Mouse (Mus musculus) kidney, postnatal 4 days (tissue): Measurements from ENCODE around the gene Rac1.

ENCODE experiments used
- DNase-seq, 2 experiments: peaks; one replicate each; pipeline ENCODE4 v3.0.0; 2021; ENCODE audit warnings: mixed read lengths in 2 of 2

The Rac1 gene

DNA sequence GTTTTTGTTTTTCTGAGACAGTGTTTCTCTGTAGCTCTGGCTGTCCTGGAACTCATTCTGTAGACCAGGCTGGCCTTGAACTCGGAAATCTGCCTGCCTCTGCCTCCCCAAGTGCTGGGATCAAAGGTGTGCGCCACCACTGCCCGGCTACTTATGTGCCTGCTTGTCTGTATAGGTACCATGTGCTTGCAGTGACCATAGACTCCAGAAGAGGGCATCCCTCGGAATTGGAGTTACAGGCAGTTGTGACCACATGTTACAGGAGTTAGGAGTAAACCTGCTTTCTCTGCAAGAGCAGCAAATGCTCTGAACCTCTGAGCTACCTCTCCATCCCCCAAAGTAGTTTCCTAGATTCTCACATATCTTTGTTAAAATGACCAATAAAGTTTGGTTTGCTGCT is 36.1 kb downstream of the Rac1 start:
- DNase-seq, result no peak

DNA sequence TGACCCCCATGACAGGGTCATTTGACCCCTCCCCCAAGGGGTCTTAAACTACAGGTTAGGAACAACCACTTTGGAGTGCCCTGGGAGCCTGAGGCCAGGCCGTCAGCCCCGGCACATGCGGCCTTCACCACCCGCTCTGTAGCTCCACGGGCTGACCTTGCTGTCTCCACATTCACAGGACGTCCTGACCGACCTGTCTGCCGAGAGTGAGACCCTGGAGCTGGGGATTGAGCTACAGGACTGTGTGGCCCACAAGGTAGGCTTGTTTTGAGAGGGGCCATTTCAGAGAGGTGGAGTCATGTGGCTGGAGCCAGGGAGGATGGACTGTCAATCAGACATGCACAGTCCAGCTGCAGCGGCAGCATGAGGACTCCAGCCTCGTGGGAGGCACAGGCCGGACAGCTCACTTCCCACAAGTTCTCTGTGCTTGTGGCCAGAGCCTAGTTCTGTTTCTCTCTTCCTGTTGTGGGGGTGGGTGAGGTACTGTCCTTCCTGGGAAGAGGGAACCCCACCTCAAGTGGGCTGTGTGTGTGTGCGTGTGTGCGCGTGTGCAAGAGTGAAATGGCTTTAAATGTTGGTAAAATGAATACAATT is 38.0 kb downstream of the Rac1 start:
- peak in 1 of 2 experiments; percentile 31 for DNase-seq

DNA sequence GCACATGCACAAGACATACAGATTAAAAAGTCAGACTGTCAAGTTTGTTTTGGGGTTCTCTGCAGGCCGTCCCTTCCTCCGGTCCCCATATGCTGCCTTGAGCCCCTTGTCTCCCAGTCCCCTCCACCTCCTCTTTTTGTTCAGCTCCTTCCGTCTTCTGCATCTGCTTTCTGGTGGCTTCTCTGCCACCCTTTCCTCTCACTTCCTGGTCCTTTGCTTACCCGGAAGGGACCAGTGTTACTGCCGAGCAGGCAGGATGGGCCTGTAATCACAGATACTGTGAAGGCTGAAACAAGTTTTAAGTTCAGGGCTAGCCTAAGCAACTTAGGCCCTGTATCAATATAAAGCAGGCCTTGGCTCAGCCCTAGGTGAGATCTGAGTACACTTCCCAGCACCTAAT is 39.8 kb downstream of the Rac1 start:
- no peak for DNase-seq

DNA sequence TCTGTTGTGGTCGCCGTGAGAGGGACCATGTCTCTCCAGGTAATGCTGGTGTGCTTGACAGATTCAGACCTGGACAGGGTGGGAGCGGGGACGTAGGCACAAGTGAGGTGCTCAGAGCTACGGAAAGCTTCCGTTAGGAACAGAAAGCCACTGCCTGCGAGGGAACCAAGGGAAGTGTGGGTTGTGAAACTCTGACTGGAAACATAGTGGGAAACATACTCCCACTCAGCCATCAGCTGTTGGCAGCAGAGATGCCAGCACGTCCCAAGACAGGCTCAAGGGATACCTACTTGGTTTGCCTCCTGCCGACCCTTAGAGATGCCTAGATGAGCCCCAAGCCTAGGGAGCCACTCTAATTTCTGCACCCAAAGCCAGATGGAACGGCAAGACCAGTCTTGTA is 40.6 kb downstream of the Rac1 start:
- no peak for DNase-seq

DNA sequence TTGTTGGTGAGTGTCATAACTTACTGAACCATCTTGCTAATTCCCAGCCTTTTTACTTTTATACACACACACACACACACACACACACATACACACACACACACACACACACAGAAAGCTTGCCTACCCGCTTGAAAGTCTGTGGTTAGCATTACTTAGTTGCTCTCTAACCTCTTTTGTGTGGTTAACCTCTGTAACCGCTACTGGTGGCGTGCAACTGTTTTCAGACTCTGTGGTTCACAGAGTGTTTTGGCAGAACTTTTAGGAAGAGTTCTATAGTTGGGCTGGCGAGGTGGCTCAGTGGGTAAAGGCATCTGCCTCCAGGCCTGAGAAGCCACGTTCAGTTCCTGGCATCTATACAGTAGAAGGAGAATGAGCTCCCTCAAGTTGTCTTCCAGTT is 42.9 kb downstream of the Rac1 start:
- DNase-seq, result no peak

DNA sequence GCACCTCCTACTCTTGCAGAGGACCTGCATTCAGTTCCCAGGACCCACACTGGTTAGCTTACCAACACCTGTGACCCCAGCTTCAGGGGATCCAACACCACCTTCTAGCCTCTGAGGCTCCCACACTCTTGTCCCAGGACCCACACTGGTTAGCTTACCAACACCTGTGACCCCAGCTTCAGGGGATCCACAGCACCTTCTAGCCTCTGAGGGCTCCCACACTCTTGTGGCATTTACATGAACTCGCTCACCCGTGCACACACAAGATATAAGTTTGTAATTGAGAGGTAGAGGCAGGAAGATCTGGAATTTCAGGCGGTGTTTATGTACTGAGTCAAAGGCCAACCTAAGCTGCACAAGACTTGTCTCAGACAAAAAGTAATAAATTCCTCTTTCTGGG is 49.9 kb downstream of the Rac1 start:
- DNase-seq, result no peak

DNA sequence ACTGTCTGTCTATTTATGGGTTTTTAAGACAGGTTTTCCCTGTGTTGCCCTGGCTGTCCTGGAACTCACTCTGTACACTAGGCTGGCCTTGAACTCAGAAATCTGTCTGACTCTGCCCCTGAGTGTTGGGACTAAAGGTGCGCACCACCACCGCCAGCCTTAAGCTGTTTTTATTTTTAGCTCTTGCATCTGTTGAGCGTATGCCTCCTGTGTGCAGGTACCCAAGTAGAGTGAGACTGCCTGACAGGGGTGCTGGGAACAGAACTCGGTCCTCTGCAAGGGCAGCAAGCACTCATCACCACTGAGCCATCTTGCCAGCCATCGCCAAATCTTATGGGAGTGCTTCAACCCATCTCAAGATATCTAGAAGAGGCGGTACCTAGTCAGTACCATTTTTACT is 51.8 kb downstream of the Rac1 start:
- no peak for DNase-seq

DNA sequence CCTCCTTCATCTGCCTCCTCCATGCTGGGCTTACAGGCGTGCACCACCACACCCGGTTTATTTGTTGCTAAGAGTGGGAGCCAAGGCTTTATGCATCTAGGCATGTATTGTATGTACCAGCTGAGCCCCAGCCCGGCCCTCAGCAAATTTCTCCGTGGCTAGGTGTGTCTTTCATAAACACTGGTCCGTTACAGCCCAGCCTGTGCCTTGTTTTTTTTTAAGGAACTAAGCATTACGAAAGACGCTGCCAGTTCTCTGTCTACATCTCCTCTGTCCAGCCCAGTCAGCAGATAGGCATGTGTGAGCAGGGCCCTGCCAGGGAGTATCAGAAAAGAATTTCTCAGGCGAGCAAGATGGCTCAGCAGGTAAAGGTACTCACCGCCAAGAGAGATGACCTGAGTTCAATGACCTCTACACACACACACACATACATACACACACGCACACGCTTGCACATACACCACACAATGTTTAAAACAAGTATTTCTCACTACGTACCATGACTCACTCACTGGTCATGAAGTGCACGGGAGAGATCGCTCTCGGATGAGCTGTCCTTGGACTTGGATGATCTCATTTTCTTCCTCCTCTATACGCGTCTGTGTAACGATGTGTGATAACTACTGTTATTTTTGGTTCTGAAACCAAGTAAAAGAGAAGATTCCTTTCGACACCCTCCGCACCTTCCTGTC is 52.5 kb downstream of the Rac1 start:
- no peak for DNase-seq

DNA sequence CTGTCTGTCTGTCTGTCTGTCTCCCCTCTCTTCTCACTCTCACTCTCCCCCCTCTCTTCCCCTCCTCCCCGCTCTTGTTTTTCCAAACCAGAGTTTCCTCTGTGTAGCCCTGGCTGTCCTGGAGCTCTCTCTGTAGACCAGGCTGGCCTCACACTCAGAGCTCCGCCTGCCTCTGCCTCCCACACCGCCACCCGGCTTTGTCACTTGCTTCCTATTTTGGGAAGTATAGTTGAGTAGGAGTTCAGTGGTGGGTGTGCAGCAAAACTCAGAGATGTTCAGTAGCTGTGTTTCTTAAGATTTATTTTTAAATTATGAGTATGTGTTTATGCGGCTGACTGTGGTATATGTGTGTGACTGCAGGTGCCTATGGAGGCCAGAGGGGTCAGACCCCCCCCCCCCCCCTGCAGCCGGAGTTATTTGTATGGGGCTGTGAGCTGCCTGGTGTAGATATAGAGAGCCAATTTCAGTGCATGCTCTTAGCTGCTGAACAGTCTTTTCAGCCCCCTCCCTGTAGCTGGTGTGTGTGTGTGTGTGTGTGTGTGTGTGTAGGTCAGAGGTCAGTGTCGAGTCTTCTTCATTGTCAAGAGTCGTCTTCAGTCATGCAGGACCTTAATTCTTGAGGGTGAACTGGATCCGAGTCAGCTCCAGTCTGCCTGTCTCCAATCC is 55.8 kb downstream of the Rac1 start:
- no peak for DNase-seq

DNA sequence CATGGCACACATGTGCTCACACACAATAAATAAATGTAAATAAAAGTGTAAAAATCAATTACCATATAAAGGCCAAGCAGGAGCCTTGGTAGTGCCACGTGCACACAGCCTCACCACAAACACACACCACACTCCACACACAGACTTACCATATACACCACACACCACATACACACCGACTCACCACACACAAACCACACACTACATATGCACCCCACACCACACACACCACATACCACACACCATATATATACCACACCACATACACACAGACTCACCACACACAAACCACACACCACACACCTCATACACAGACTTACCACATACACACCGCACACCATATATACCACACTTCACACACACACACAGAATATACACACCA is 56.7 kb downstream of the Rac1 start:
- no peak for DNase-seq

DNA sequence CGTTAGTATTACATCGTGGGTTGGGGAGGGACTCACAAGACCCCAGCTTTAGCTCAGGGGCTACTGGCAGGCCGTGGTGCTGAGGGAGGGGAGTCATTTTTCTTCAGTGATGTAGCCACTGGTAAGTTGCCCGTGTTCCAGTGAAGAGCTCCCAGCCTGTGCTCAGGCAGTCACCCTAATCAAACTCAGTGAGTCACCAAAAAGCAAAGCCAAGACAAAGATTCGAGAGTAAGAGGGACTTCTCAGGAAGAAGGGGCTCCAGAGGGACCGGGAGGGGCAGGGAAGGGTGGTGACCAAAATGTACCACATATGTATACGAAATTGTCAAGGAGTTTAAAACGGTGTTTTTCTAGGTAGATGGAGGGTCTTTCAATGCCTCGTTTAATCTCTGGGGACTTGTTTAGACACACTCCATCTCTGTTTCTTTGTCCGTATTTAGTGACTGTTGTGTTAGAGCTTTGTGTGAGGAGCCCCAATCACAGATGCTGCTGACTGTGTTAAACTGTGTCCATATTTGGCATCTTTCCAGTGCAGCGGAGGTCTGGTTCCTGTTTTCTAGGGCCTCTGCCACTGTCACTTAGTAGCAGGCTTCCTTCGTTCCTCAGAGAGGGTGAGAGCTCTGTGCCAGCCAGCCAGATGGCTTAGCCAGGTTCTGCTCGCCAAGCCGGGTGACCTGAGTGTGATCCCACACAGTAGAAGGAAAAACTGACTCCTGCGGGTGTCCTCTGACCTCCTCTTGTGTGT is 57.2 kb downstream of the Rac1 start:
- DNase-seq, result peak; percentile 9 to 45

DNA sequence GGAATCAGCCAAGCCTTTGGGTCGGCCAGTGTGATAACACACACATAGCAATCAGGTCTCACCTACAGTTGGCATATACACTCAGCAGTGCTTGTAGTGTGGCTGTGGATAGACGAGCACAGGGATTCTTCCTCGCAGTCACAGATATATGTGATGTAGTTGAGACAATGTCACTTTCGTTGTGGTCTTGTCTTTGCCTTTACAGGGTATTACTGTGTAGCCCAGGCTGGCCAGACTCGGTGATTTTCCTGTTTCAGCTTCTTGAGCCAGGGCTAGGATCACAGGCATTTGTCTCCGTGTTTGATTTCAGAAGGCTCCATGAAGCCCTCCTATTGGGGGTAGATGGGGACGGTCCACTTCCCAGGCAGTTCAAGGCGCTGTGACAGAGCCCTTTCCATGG is 58.2 kb downstream of the Rac1 start:
- DNase-seq, result no peak

DNA sequence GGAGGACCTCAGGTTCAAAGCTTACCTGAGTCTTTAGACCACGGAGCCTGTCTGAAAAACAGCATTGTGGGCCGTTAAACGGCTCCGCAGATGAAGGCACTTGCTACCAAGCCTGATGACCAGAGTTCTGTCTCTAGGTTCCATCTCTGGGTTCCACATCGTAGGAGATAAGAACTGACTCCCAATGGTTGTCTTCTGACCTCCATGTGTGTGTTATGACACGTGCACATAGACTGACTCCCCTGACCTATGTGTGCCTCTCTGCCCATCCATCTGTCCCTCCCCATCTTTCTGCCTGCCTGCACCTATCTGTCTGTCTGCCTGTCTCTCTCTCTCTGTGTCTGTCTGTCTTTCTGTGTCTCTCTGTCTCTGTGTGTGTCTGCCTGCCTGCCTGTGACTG is 59.9 kb downstream of the Rac1 start:
- no peak for DNase-seq

DNA sequence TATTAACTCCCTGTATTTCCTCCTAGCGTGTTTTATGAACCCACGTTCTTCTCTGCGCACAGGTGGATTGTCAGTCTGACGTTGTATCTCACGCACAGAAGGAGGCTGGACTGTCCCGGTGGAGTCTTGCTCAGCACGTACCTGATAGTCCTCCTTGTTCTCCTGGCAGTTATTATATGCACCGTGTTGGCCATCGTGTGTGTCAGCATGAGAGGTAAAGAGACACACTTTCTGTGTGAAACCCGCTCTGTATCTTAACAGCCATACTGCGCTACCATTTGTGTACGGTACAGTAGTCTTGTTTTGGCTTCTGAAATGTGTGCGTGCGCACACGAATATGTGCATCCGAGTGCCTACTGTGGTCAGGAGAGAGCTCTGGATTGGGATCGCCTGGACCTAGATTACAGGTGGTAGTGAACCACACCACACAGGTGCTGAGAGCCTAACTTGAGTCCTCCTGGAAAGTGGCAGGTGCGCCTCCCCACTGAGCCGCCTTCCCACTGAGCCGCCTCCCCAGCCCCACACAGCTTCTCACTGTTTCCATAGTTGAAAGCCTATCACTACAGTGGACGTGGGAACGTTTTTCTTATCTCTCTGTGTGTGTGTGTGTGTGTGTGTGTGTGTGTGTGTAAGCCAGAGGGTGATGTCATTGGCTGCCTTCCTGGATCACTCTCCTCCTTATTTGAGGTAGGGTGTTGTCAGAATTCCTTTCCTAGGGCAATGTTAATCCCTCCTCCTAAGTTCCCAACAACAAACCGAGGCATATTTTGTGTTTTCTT is 60.8 kb downstream of the Rac1 start:
- no peak for DNase-seq

DNA sequence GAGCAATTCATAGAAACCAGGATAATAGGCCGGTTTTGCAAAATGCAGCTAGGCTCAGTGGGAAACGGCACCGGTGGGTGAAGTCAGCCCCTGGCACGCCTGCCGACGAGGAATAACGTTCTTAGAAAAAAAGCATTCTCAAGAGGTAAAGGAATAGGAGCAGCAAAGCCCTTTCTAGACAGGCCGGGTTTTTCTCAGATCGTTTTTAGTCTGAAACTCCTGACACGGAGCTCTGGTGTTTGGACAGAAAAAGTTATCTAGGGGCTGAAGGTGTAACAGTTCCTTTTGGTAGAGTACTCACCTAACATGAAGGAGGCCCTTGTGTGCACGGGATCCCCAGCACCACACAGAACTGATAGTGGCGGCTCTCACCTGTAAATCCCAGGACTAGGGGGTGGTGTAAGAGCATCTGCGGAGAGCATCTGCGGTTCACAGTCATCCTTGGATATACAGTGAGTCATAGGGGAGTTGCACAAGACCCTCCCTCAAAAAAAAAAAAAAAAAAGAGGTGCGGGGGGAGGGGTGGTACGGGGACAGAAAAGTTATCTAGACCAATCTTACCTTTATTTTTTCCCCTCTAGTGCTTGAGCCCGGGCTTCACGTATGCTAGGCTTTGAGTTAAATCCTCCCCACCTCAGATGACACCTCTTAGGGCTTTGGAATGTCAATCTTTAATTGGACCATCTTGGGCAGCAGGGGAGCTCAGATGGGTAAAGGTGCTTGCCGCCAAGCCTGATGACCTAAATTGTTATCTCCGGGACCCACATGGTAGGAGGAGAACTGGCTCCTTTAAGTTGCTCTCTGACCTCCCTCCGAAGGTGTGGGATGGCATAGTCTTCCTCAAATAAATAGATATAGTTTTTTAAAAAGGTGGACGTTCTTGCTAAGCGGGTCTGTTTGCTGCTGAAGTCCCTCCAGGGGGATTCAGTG is 62.4 kb downstream of the Rac1 start:
- DNase-seq, result no peak

DNA sequence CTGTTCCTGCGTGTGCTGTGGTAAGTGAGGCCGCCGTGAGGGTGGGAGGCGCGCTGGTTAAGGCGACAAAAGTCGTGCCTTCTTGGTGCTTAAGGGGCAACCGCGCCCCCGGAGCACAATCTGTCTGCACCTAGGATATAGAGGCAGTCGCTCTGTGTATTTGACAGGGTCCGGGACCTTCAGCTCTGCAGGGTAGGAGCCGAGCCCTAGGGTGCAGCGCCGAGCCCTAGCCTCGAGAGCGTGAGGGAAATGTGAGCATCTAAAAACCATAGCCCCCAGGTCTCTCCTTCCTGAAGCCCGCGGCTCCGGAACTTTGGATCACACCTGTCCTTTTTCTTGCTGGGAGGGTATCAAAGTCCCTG is 63.1 kb downstream of the Rac1 start:
- DNase-seq, result no peak

DNA sequence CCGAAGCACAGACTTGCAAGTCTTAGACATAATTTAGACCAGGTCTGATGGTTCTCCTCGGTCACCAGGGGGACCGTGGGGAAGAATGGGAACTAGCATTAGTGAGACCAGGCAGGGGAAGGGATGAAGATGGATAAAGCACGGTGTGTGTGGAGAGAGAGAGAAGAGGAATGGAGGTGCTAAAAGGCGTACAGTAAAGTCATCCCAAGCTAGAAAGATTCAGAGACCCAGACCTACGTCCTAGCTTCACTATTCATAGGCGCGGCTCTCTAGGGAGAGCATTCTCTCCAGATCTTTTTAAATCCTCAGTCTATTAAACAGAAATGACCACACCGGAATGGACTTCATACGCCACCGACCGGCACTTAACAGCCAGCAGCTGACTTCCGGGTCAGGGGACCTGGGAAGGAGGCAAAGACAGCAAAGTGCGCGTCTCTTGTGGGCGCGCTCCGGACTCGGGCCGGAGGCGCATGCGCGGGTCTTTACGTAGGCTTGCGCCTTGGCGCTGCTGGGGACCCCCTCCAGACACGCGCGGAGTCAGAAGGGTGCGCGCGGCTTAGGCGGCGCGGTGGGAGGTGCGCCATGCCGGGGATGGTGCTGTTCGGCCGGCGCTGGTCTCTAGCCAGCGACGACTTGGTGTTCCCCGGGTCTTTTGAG is 63.6 kb downstream of the Rac1 start, which contains the start of gene Daglb:
Gene Daglb, plus strand, starts transcription at position 485 of the 657 bp plus-strand sequence.
- DNase-seq, result peak; percentile 88 to 93

DNA sequence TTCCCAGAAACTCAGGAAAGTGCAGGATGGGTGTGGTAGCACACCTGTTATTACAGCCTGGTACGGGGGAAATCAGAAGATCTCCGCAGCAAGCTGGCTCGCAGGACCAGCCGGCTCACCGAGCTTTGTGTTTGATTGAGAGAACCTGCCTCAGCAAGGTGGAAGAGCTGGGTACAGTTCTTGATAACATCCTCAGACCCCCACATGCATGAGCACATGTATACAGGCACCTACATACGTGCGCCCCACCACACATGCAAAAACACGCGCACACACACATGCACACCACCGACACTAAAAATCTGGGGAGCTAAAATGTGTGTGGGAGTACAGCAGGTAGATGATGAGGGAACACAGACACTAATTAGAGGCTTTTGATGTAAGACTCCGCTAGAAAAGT is 64.2 kb downstream of the Rac1 start:
- DNase-seq, result no peak
